Mouse (Mus musculus) lung, embryonic 16.5 days (tissue): Measurements from ENCODE around the gene Aurka. TPM values are rescaled to one million over a fixed set of nuclear protein-coding genes. Genes with fewer than 3 reads are reported as not detected.

Experiments
- ATAC-seq: fragments of 200-750 bp; cut with Nextera tagmentation; 2 replicates; pipeline ENCODE4 v1.8.0; 2017; ENCODE audit warnings: low read depth, mild to moderate bottlenecking, moderate library complexity
- H3K27ac ChIP-seq: fragments of 300-500 bp; sonication (generic); 2 replicates; pipeline ENCODE4 v1.5.1; 2014; ENCODE audit warnings: mild to moderate bottlenecking, control low read depth, low read length
- H3K27me3 ChIP-seq: fragments of 300-500 bp; sonication (generic); 2 replicates; pipeline ENCODE4 v1.6.1; 2014; ENCODE audit warnings: low read depth, low read length, mixed read lengths; ENCODE audit not compliant: control insufficient read depth, insufficient read depth
- H3K36me3 ChIP-seq: fragments of 300-500 bp; sonication (generic); 2 replicates; pipeline ENCODE4 v1.6.1; 2014; ENCODE audit warnings: low read length; ENCODE audit not compliant: control insufficient read depth, insufficient read depth
- H3K4me1 ChIP-seq: fragments of 300-500 bp; sonication (generic); replicated peaks from 2 replicates; pipeline ENCODE4 v1.6.1; 2014; ENCODE audit warnings: low read length, mixed read lengths; ENCODE audit not compliant: control insufficient read depth, insufficient read depth
- H3K4me2 ChIP-seq: fragments of 300-500 bp; sonication (generic); 2 replicates; pipeline ENCODE4 v1.6.1; 2014; ENCODE audit warnings: low read depth, low read length, control low read depth
- H3K4me3 ChIP-seq: fragments of 300-500 bp; sonication (generic); 2 replicates; pipeline ENCODE4 v1.5.1; 2014; ENCODE audit warnings: mild to moderate bottlenecking, low read length, control low read depth
- H3K9ac ChIP-seq: fragments of 300-500 bp; sonication (generic); 2 replicates; pipeline ENCODE4 v1.6.1; 2014; ENCODE audit warnings: low read length, control low read depth
- H3K9me3 ChIP-seq: fragments of 300-500 bp; sonication (generic); 2 replicates; pipeline ENCODE4 v1.6.1; 2016; ENCODE audit warnings: low read length; ENCODE audit not compliant: control insufficient read depth
- WGBS: fragments of 180-500 bp; shearing (Covaris S2); extraction: QIAGEN DNeasy Blood & Tissue Kit; methylation state at CpG from one replicate; pipeline ENCODE4 v1.1.7; 2014; 5-methylcytosine and 5-hydroxymethylcytosine counted together
- polyA plus RNA-seq: library from polyadenylated mRNA; unstranded; fragments of >200 nt; fragmentation: Nextera tagmentation; extraction: Ambion mirVana; gene quantifications from 2 replicates; pipeline ENCODE4 v1.2.1, GENCODE M21; 2015

Aurka gene
- polyA plus RNA-seq, 1 experiment from 2014 or later, result 131 TPM

DNA sequence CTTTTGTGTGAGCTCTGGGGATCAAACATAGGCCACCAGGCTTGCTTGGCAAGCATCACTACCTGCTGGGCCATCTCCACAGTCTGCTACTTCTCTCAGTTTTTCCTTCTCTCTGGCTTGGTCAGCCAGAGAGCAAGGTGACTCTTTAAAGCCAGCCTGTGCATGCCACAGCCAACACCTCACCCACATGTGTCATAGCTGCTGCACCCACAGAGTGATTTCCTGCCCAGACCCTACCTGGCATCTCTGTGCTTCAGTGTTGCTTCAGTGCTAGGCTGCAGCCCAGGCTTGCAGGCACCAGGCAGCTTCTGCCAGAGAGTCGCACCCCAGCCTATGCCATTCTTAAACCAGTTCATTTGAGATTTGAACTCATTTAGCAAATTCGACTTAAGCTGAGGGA is 37.2 kb upstream of the Aurka start:
- Histone ChIP-seq H3K36me3 (no peaks in the 10 kb centered on the region), H3K27me3 (no peaks in the 10 kb centered on the region), H3K27ac (no peak overlapping the region), H3K9me3 (no peaks in the 10 kb centered on the region), H3K9ac (no peak overlapping the region), H3K4me3 (no peak overlapping the region), H3K4me1 (no peaks in the 10 kb centered on the region), H3K4me2 (no peak overlapping the region)
- ATAC-seq, result no peak
- WGBS, result 77% methylated on average over 2 of the region's 2 CpGs

GRCm38 (mm10) chr2:172406173-172406572 is 35.8 kb upstream of the Aurka start:
- Histone ChIP-seq H3K4me3 (no peak overlapping the region), H3K27me3 (no peaks in the 10 kb centered on the region), H3K9ac (no peak overlapping the region), H3K36me3 (no peaks in the 10 kb centered on the region), H3K27ac (no peak overlapping the region), H3K9me3 (no peaks in the 10 kb centered on the region), H3K4me1 (no peaks in the 10 kb centered on the region), H3K4me2 (no peak overlapping the region)
- ATAC-seq, result no peak
- WGBS, result 43% methylated on average over 4 of the region's 4 CpGs

DNA sequence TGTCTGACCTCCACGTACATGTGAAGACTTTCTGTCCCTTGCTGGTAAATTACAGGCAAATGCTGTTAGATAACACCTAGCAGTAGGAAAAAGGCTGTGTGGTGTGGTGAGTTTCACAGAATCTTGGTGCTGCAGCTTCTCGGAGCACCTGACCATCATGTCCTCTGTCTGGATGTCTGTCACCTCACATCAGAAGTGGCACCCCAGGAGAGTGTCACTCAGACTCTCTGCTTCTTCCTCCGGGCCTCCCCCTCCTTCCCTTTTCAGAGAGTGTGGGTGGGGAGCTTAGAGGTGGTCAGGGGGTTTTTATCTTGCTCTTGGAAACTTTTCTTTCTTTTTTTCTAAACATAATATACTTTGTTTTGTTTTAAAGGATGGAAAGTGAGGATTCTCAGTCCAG is 34.7 kb upstream of the Aurka start:
- Histone ChIP-seq H3K9ac (no peak overlapping the region), H3K27me3 (no peaks in the 10 kb centered on the region), H3K4me2 (no peak overlapping the region), H3K36me3 (no peaks in the 10 kb centered on the region), H3K4me1 (peaks cover 2% of the 10 kb centered on the region; the same call in 1 of the 2 replicates), H3K9me3 (no peaks in the 10 kb centered on the region), H3K4me3 (no peak overlapping the region), H3K27ac (no peak overlapping the region)
- no peak for ATAC-seq
- 48% methylated on average over 3 of the region's 3 CpGs for WGBS

- H3K4me3 ChIP-seq, result no peak overlapping the region
- H3K27me3 ChIP-seq, result no peaks in the 10 kb centered on the region
- 46% methylated on average over 7 of the region's 7 CpGs for WGBS
- no peak overlapping the region for H3K9ac ChIP-seq
- peaks cover 4% of the 10 kb centered on the region; the same call in 1 of the 2 replicates for H3K4me1 ChIP-seq
- no peak overlapping the region for H3K27ac ChIP-seq
- H3K4me2 ChIP-seq, result no peak overlapping the region
- H3K9me3 ChIP-seq, result no peaks in the 10 kb centered on the region
- ATAC-seq, result no peak
- H3K36me3 ChIP-seq, result no peaks in the 10 kb centered on the region
Measured at GRCm38 (mm10) chr2:172404239-172404638, 33.9 kb upstream of the Aurka start.

DNA sequence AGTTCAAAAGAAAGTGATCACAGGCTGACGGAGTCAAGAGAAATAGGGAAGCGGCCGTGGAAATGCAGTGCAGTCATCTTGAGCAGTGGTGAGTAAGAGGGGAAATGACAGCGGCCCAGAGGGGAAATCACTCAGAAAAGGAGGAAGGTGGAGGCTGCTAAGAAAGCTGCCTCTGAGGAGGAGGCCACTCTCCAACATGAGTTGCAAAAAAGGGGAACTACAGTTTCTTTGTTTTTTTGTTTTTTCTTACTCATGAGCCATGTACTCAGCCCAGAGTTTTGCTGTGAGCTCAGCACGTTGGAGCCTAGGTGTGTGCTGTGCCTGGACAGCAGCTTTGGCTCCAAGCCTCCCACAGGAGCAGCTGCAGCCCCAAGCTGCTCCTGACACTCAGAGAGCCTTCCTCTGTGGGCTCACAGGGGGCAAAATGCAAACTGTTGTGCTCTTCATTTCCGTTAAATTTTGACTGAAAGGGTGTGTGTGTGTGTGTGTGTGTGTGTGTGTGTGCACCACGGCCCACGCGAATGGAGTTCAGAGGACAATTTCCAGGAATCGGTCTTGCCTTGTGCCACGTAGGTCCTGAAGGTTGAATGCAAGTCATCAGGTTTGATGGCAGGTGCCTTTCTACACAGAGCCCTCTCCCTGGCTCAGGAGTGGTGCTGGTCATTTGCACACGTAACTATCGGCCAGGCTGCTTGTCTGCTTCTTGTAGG is 30.9 kb upstream of the Aurka start:
- H3K9me3 ChIP-seq, result no peaks in the 10 kb centered on the region
- 49% methylated on average over 13 of the region's 13 CpGs for WGBS
- H3K27ac ChIP-seq, result no peak overlapping the region
- H3K4me1 ChIP-seq, result peaks cover 4% of the 10 kb centered on the region; the same call in 1 of the 2 replicates
- no peak overlapping the region for H3K9ac ChIP-seq
- ATAC-seq, result no peak
- H3K4me3 ChIP-seq, result no peak overlapping the region
- H3K27me3 ChIP-seq, result no peaks in the 10 kb centered on the region
- no peak overlapping the region for H3K4me2 ChIP-seq
- H3K36me3 ChIP-seq, result no peaks in the 10 kb centered on the region

DNA sequence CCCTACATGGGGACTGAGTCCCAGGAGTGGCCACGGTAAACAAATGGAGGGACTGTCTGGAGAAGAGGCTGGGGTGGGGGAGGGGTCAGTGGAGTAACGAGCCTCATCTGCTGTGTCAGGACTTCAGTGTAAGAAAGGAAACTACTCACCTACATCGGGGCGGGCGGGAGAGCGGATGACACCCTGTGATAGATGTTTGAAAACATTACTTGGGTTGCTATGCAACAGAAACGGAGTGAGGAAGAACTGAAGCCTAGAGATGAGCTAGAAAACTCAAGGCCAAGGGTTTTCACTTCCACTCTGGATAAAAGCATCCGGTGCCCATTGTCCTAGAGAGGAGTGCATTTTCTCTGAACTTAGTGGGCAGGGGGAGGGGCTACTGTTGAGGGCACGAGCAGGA is 29.6 kb upstream of the Aurka start:
- no peak overlapping the region for H3K4me3 ChIP-seq
- peaks cover 4% of the 10 kb centered on the region; the same call in 1 of the 2 replicates for H3K4me1 ChIP-seq
- H3K9me3 ChIP-seq, result no peaks in the 10 kb centered on the region
- no peak; the same call in 1 of the 2 replicates for ATAC-seq
- no peaks in the 10 kb centered on the region for H3K27me3 ChIP-seq
- no peak overlapping the region for H3K9ac ChIP-seq
- WGBS, result 23% methylated on average over 9 of the region's 9 CpGs
- no peaks in the 10 kb centered on the region for H3K36me3 ChIP-seq
- H3K4me2 ChIP-seq, result no peak overlapping the region
- H3K27ac ChIP-seq, result no peak overlapping the region

- Histone ChIP-seq H3K4me3 (peak overlapping the region; percentile 36), H3K4me2 (peak overlapping the region; percentile 41), H3K4me1 (peaks cover 8% of the 10 kb centered on the region), H3K36me3 (no peaks in the 10 kb centered on the region), H3K27me3 (no peaks in the 10 kb centered on the region), H3K27ac (peak overlapping the region; percentile 20; the same call in 1 of the 2 replicates), H3K9me3 (no peaks in the 10 kb centered on the region), H3K9ac (peak overlapping the region; percentile 45)
- peak; percentile 24; the same call in 1 of the 2 replicates for ATAC-seq
- 40% methylated on average over 9 of the region's 9 CpGs for WGBS
Measured at GRCm38 (mm10) chr2:172395961-172396360, 25.6 kb upstream of the Aurka start.

- peak overlapping the region; percentile 36 for H3K4me3 ChIP-seq
- H3K27me3 ChIP-seq, result no peaks in the 10 kb centered on the region
- no peaks in the 10 kb centered on the region for H3K36me3 ChIP-seq
- H3K27ac ChIP-seq, result peak overlapping the region; percentile 37
- peak overlapping the region; percentile 45; the same call in 1 of the 2 replicates for H3K9ac ChIP-seq
- no peak for ATAC-seq
- peaks cover 4% of the 10 kb centered on the region for H3K4me1 ChIP-seq
- H3K9me3 ChIP-seq, result no peaks in the 10 kb centered on the region
- H3K4me2 ChIP-seq, result peak overlapping the region; percentile 41
- WGBS, result 57% methylated on average over 4 of the region's 4 CpGs
Measured at GRCm38 (mm10) chr2:172394671-172395070, 24.3 kb upstream of the Aurka start.

DNA sequence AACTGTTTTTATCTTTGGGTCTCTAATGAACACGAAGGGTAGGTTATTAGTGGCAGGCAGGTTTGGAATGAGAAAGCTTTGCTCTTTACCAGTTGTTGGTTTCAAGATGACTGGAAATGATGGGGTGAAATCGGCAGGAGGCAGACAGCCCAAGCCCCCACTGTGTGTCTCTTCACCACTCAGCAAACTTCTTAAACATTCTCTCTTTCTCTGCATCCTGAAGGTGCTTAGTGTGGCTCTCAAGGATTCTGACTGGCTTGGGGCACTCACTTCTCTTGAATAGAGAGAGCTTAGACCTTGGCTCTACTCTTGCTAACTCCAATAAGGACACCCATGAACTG is 23.7 kb upstream of the Aurka start:
- no peaks in the 10 kb centered on the region for H3K36me3 ChIP-seq
- H3K27me3 ChIP-seq, result no peaks in the 10 kb centered on the region
- peak overlapping the region; percentile 20; the same call in 1 of the 2 replicates for H3K27ac ChIP-seq
- no peak for ATAC-seq
- H3K9ac ChIP-seq, result peak overlapping the region; percentile 25; the same call in 1 of the 2 replicates
- H3K4me1 ChIP-seq, result peaks cover 4% of the 10 kb centered on the region
- WGBS, result 48% methylated on average over 2 of the region's 2 CpGs
- H3K4me3 ChIP-seq, result peak overlapping the region; percentile 26
- peak overlapping the region; percentile 41 for H3K4me2 ChIP-seq
- no peaks in the 10 kb centered on the region for H3K9me3 ChIP-seq
